Mouse (Mus musculus): ENCODE results near the gene Wdr26.

The Wdr26 gene

DNA sequence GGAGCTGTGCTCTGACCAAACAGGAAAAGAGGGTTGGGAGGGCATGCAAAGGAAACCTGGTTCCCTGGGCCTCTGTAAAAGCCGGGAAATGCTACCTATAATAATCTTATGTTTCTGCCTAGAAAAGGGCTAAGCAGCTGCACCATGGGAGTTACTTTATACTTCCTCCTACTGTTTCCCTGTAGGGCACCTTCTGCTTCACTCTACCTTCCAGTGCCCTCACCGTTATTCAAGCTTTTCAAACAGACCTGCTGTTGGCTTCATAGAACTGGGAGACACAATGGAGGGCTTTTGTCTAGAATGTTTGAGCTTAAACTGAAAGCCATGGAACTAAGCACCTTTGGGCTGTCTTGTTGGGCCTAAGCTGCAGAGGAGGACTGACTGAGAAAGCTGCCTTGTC is 44.0 kb downstream of the Wdr26 start:
- DNase-seq (ENCODE audit: low spot score), result no peak

- DNase-seq (ENCODE audit: low spot score), result no peak
Measured at GRCm38 (mm10) chr1:181151541-181151940, 60.3 kb downstream of the Wdr26 start.

- DNase-seq (ENCODE audit: low spot score), result peak; percentile 89
Measured at GRCm38 (mm10) chr1:181150827-181151534, 60.8 kb downstream of the Wdr26 start.

- no peak for DNase-seq (ENCODE audit: low spot score)
Measured at GRCm38 (mm10) chr1:181150431-181150826, 61.4 kb downstream of the Wdr26 start.

DNA sequence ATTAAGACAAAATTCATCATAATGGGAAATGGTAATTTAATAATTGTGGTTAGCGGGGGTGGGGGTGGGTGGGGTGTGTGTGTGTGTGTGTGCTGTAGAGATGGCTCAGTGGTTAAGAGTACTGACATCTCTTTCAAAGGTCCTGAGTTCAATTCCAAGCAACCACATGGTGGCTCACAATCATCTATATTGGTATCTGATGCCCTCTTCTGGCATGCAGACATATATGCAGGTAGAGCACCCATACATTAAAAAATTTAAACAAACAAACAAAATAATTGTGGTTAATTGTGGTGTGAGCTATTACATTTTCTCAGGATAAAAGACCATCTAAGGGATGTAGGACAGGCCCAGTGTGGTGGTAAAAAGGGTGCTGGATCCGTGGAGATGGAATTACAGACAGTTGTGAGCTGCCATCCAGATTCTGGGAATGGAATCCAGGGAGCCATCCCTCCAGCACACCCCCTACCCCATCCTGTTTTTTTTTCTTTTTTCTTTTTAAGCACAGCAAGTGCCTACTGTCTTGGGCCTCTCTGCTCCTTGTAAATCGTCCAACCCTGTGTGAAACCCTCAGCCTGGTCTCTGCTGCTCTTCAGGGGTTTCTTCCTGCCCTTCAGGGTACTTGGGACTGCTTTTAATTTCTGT is 62.3 kb downstream of the Wdr26 start:
- DNase-seq (ENCODE audit: low spot score), result no peak

GRCm38 (mm10) chr1:181148540-181148939 is 63.3 kb downstream of the Wdr26 start:
- DNase-seq (ENCODE audit: low spot score), result peak; percentile 81

- no peak for DNase-seq (ENCODE audit: low spot score)
Measured at GRCm38 (mm10) chr1:181146187-181146586, 65.6 kb downstream of the Wdr26 start.

GRCm38 (mm10) chr1:181144966-181145365 is 66.8 kb downstream of the Wdr26 start:
- DNase-seq (ENCODE audit: low spot score), result no peak

DNA sequence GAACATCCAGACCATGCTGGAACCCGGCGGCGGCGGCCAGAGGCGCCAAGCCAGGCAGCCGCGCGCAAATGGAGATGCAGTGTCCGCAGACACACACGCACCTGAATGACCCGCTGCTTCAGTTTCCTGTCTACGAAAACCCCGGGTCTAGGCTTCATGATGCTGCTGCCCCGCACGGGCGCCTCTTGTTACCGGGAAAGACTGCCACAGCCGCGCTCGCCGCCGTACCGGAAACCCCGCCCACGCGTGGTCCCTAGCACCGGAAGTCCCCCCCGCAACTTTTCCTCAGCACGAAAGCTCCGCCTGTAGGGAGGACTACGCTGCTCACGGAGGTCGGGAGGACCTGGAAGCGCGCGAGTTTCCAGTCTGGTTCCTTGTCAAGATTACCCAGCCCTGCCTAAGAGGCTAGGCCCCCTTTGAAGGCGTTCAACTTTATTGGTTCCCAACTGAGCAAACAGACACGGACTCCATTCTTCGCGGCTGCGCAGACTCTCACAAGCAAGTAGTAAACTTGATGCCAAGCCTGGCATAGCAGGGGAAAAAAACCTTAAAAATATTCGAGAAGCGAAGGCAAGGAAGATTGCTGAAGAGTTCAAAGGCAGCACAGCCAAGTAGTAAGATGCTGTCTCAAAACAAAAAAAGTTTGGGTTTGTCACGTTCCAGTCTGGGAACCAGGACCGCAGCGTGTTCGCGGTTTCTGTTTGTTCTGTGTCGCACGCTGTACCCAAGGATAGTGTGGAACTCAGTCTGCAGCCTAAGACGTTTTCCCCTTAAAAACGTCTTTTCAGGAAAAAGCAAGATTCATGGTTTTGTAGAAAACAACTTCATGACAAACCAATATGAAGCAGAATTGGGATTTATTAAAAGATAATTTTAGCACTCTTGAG is 67.6 kb downstream of the Wdr26 start, which contains the start of the genes Nvl and Cnih4:
Nvl (minus strand) TSS at position 255 of the 887 bp plus-strand sequence.
Cnih4 (plus strand) TSS at position 744 of the 887 bp plus-strand sequence.
- peak; percentile 94 for DNase-seq (ENCODE audit: low spot score)

DNA sequence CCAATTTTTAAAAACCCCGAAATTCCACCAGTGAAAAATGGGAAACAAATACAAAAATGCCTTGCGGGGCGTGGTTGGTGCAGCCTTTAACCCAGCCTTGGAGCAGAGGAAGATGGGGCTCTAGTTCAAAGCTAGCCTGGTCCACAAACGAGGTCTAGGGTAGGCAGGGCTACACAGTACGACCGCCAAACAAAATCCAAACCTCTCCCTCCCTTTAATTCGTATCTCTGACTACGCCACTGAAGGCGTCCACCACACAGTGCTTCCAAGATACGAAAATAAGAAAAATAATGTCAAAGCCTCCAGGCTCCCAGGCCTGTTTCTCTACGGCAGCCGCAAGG is 68.2 kb downstream of the Wdr26 start:
- DNase-seq (ENCODE audit: low spot score), result no peak

DNA sequence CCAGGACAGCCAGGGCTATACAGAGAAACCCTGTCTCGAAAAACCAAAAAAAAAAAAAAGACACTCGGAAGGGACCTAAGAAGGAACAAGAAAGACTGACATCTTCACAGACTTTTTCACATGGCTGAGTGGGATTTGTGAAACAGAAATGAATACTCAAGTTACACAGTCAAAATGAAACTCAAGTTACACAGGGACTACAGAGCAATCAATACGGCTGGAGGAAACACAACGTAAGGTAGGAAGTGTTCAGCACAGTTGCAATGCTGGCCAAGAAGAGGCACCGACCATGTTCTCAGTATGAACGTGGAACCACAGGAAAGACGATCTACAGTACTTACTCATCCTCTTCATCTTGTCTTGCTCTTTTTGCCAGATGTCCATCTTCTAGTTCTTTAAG is 73.1 kb downstream of the Wdr26 start:
- no peak for DNase-seq (ENCODE audit: low spot score)

DNA sequence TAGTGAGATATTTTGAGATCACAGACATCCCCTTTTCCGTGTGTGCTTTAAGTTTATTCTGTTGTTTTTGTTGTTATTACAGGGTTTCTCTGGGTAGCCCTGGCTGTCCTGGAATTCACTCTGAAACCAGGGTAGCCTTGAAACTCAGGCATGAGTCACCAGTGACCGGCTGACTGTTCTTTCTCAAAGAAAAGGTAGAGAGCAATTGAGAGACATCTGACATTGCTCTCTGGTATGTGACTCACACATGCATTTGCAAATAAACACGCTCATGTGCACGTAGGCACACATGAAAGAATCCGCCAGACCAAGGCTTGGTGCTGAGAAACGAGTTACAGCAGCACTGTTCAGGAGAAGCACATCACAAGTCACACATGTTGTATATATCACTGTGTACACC is 79.9 kb downstream of the Wdr26 start:
- no peak for DNase-seq (ENCODE audit: low spot score)

DNA sequence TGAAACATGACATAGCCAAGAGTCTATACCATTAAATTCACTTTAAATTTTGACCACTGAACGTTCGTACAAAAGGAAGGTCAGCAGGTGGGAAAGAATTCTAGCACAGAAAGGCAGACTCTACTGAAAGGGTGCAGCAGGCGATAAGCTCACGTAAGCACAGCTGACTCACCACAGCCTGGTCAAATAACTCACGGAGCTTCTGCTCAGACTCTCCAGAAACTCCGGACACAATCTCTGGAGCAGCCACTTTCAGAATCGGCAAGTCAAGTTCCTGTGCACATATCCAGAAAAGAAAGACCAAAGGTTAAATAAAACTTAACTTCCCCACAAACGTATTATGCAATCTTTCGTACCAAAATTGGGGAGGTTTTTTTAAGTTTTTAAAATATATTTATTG is 85.0 kb downstream of the Wdr26 start:
- peak; percentile 65 for DNase-seq (ENCODE audit: low spot score)

GRCm38 (mm10) chr1:181125916-181126315 is 85.9 kb downstream of the Wdr26 start:
- no peak for DNase-seq (ENCODE audit: low spot score)

GRCm38 (mm10) chr1:181124145-181124544 is 87.7 kb downstream of the Wdr26 start:
- DNase-seq (ENCODE audit: low spot score), result no peak
